Mouse (Mus musculus) thymus, postnatal 14 days (tissue): ENCODE data around the gene Gpr153.
"Not testable (repeated sequence)": the region's sequence is repeated elsewhere in the genome, so short reads cannot be mapped to it uniquely, and the experiment has no call there.

Experiments used
- DNase-seq: peaks from one replicate; pipeline ENCODE4 v3.0.0; 2021

The Gpr153 gene

DNA sequence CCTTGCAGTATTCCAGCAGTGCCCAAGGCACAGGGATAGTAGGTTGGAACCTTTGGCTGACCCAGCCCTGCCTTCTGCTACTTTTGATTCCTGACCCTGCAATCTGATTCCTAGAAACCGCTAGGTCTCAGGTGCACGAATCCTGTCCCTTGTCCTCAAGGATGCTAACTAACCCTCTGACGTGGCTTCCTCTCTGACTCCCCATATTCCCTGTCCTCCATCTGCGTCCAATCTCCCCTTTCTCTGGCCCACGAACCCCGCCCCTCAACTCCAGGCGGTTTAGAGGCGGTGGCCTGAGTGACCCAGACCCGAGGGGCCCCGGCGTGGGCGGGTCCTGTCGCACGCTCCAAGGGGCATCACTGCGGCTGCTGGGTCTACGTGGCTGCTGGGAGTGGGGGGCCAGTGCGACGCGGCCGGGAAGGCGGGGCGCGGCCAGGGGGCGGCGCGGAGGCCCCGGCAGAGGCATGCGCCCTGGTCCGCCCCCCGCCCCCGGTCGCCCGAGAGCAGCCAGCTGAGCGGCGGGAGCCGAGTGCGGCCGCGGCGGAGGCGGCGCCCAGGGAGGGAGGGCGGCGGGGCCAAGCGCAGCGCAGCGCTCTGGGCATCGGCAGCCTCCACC, at the start of gene Gpr153:
TSS of gene Gpr153 (plus strand) at position 612 of the 616 bp plus-strand sequence.
- DNase-seq, result no peak

- DNase-seq, result no peak
Observed at GRCm38 (mm10) chr4:152226901-152227486, 47.0 kb upstream of the Gpr153 start.

- DNase-seq, result no peak
Observed at GRCm38 (mm10) chr4:152227749-152228527, 46.1 kb upstream of the Gpr153 start.

- DNase-seq, result not testable (repeated sequence)
Observed at GRCm38 (mm10) chr4:152230331-152230730, 43.7 kb upstream of the Gpr153 start.

DNA sequence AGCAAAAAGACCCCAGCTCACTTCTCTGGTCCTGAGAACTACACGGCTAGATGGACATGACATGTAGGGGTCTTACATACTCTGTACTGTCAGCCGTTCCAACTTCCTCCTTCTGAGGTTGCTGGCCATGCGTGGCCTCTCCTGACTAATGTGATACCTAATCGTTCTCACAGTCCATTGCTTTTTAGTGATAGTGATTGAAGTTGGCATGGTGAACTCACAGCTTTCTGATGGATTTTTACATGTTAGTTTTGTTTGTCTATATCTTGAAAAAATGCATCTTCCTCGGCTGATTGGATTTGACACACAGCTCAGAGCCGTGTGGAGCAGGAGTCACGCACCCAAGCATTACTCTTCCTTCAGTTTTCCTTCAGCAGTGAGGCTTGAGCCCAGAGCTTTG, 42.7 kb upstream of the Gpr153 start:
- no peak for DNase-seq

DNA sequence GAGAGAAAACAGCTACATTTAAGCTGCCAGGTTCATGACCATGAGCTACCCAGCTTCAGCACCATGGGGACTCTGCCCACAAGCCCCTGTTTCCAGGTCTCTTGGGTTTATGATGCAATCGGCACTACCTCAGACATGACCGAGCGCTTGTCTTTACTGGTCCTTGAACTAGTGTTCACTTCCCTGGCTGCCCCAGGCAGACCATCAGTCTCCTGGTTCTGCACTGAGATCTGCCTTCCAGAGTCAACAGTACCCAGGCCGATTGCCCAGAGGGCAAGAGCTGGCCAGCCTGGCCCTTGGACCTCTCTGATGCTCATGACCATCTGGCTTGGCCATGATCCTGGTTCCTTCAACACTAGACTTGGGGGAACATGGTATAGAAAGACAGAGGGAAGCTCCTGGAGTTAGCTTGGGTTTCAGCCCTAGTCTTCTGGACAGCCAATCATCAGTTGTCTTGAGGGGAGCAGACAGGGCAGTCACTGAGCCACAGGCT, 41.6 kb upstream of the Gpr153 start:
- DNase-seq, result no peak

DNA sequence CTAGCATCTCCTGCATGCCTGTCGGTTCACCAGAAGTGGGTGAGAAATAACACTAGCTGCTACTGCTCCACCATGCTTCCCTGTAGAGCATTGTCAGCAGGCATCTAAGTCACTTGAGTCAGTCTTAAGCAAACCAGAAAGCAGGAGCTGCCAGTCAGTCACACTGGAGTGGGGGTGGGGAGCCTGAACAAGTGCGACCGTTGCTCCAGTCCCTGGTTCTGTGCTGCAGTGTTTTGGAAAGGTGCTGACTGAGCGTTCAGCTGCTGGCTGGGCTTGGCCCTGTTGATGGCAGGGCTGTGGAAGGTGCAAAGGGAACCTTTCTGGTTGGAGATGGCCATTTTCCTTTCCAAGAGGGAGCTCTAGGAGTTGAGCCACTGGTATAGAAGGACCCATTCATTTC, 34.1 kb upstream of the Gpr153 start:
- no peak for DNase-seq

GRCm38 (mm10) chr4:152243241-152243891, 30.7 kb upstream of the Gpr153 start:
- DNase-seq, result no peak

- no peak for DNase-seq
Observed at GRCm38 (mm10) chr4:152243969-152244368, 30.1 kb upstream of the Gpr153 start.

- no peak for DNase-seq
Observed at GRCm38 (mm10) chr4:152244545-152245522, 29.2 kb upstream of the Gpr153 start.

GRCm38 (mm10) chr4:152246011-152246410, 28.0 kb upstream of the Gpr153 start:
- no peak for DNase-seq

DNA sequence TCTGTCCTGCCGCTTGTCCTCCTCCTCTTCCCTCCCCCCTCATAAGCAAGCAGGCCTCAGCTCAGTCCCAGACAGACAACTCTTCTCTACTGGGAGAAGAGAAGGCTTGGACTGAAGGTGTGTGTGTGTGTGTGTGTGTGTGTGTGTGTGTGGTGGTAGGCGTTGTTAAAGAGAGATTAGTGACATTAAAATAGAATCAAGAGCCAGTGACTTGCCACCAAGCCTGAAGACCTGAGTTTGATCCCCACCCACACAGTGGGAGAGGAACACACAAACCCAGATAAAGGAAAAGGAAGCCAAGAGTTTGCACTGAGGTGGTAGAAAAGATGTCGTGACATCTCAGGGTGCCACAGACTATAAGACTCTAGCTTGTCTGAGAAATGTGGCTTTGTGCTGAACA, 26.8 kb upstream of the Gpr153 start:
- peak; percentile 26 for DNase-seq

GRCm38 (mm10) chr4:152250615-152251014, 23.4 kb upstream of the Gpr153 start:
- no peak for DNase-seq

DNA sequence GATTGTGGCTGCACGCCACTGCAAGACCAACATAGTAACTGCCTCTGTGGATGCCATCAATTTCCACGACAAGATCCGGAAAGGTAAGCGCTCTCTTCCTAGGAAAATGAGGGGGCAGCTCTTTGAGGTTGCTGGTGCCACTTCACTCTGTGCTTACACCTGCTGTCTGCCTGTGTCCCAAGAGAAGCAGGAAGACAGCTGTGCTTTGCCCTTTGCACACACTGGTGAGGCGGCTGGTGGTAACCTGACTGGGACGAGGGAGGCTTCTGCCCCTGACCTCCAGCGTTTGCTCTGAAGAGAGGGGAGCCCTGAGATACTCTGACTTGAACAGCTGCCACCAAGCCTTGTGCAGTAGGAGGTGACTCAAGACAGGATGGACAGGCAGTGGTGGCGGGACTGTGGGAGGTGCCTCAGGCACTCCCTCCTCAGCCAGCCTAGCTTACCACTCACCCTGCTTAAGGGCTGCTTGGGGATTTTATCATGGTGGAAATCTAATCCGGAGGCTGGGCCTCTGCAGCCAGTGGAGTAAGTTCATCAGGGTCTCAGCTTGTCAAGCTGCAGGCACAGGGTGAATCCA, 20.8 kb upstream of the Gpr153 start:
- no peak for DNase-seq

DNA sequence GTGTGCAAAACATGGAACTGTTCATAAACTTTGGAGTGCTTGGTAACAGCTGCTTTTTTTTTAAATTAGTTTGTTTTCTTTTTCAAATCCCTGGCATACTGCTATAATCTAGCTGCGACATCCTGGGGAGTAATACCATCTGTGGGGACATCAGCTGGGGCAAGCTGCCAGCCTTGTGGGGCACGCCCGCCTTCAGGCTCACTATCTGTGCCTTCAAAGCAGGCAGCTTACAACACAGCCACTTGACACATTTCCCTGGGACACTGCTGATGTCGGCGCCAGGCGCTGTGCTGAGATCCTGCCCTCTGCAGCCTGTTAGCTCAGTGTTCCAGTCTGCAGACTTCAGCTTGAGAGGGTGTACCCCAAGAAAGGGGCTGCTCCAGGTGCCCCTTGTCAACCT, 17.0 kb upstream of the Gpr153 start:
- DNase-seq, result no peak

GRCm38 (mm10) chr4:152260451-152260850, 13.6 kb upstream of the Gpr153 start:
- DNase-seq, result no peak

GRCm38 (mm10) chr4:152262187-152262586, 11.8 kb upstream of the Gpr153 start:
- no peak for DNase-seq

GRCm38 (mm10) chr4:152263089-152263488, 10.9 kb upstream of the Gpr153 start:
- no peak for DNase-seq

DNA sequence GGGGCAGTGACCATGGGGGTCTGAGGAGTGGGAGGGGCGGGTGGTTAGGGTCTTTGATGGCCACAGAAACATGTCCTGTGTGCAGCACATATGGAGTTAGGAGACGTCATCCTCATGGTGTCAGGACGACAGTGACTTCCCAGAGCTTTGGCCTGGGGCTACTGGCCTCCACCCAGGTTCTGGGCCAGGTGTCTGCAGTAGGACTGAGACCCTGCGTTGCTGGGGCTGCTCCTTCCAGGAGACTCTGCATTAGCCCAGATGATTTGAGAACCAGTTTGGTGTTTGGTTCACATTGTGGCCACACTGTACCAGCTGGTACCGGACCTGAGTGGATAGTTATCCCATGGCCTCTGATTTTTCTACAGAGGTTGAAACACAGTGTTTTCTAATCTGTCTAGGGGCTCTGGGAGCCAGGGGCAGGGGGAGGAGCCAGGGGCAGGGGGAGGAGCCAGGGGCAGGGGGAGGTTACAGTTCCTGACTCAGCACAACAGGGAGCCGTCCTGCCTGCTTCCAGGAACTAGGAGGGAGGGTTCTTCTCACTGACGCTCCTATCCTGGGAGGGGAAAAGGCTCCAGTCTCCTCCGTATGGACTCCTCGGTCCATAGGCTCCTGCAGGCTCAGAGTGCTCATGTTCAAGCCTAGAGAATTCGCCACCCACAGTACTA, 10.4 kb upstream of the Gpr153 start:
- no peak for DNase-seq

DNA sequence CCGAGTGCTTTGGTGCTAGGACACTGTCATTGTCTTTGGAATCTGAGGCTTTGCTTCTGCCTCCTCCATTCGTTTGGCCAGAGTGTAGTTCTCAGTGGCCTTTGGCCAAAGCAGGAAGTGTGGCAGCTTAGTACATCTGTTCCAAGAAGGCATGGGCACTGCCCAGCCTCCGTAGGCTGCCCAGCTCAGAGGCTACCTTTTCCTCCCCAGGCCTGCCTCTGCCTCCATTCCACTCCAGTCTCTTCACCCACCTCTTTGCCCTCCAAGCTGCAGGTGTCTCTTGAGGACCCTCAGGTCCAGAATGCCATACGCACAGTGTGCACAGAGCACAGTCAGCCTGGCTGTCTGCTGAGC, 9.9 kb upstream of the Gpr153 start:
- DNase-seq, result no peak

DNA sequence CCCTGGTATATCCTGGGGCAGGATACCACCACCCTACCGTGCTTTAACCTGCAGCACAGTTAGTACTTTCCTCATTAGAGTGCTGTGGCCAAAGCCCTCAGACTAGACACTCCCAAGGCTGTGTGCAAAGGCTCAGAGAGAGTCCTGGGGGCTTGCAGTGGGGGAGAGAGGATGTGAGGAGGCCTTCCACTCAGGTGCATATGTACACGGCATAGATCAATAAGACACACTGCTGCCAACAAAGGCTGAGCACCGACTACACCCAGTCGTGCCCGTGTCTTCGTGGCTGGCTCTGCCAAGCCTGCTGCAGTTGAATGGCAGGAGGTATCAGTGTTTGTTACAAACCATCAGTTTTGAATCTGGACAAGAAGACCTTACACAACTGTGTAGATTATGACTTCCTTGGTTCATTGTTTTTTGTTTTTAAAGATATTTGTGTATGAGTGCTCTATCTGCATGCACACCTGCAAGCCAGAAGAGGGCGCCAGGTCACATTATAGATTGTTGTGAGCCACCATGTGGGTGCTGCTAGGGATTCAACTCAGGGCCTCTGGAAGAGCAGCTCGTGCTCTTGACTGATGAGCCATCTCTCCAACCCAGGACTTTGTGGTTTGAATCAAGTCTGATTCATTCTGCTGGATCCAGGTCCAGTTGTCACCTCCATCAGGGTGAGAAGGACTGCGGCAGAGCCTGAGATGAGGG, 9.0 kb upstream of the Gpr153 start:
- DNase-seq, result no peak
